Mouse (Mus musculus) liver, embryonic 11.5 days (tissue): Measurements from ENCODE around the gene Cdh13. TPM values are rescaled to one million over a fixed set of nuclear protein-coding genes. Genes with fewer than 3 reads are reported as not detected.
"Not testable (repeated sequence)": the region's sequence is repeated elsewhere in the genome, so short reads cannot be mapped to it uniquely, and the experiment has no call there.

ENCODE experiments used
- ATAC-seq: fragments of 200-750 bp; cut with Nextera tagmentation; replicated peaks from 2 replicates; pipeline ENCODE4 v1.8.0; 2017; ENCODE audit warnings: moderate number of reproducible peaks, mild to moderate bottlenecking, moderate TSS enrichment, moderate library complexity; ENCODE audit not compliant: low FRiP score
- DNase-seq: peaks from one replicate; pipeline ENCODE4 v3.0.0-alpha.2; 2017; ENCODE audit warnings: low spot score
- H3K27ac ChIP-seq: fragments of 300-500 bp; sonication (generic); 2 replicates; pipeline ENCODE4 v1.5.1; 2014; ENCODE audit warnings: mild to moderate bottlenecking, low read depth, low read length, control low read depth
- H3K27me3 ChIP-seq: fragments of 300-500 bp; sonication (generic); replicated peaks from 2 replicates; pipeline ENCODE4 v1.6.1; 2014; ENCODE audit warnings: low read length, mixed read lengths; ENCODE audit not compliant: control insufficient read depth, insufficient read depth
- H3K36me3 ChIP-seq: fragments of 300-500 bp; sonication (generic); 2 replicates; pipeline ENCODE4 v1.6.1; 2014; ENCODE audit warnings: mild to moderate bottlenecking, low read length, moderate library complexity, mixed read lengths; ENCODE audit not compliant: control insufficient read depth, insufficient read depth
- H3K4me1 ChIP-seq: fragments of 300-500 bp; sonication (generic); replicated peaks from 2 replicates; pipeline ENCODE4 v1.6.1; 2014; ENCODE audit warnings: low read length, mixed read lengths; ENCODE audit not compliant: control insufficient read depth, insufficient read depth
- H3K4me2 ChIP-seq: fragments of 300-500 bp; sonication (generic); 2 replicates; pipeline ENCODE4 v1.6.1; 2014; ENCODE audit warnings: mild to moderate bottlenecking, control low read depth, moderate library complexity
- H3K4me3 ChIP-seq: fragments of 300-500 bp; sonication (generic); 2 replicates; pipeline ENCODE4 v1.5.1; 2014; ENCODE audit warnings: low read depth, low read length, control low read depth
- H3K9ac ChIP-seq: fragments of 300-500 bp; sonication (generic); 2 replicates; pipeline ENCODE4 v1.6.1; 2014; ENCODE audit warnings: low read depth, low read length, control low read depth
- H3K9me3 ChIP-seq: fragments of 300-500 bp; sonication (generic); 2 replicates; pipeline ENCODE4 v1.6.1; 2016; ENCODE audit warnings: low read length, inconsistent platforms, mixed read lengths; ENCODE audit not compliant: control insufficient read depth
- WGBS: fragments of 180-500 bp; shearing (Covaris S2); extraction: QIAGEN DNeasy Blood & Tissue Kit; methylation state at CpG from one replicate; pipeline ENCODE4 v1.1.7; 2014; 5-methylcytosine and 5-hydroxymethylcytosine counted together
- polyA plus RNA-seq: library from polyadenylated mRNA; unstranded; fragments of >200 nt; fragmentation: Nextera tagmentation; extraction: Ambion mirVana; gene quantifications from 2 replicates; pipeline ENCODE4 v1.2.1, GENCODE M21; 2014

Gene Cdh13
- polyA plus RNA-seq, 1 experiment from 2014 or later, result 2.9 TPM

- ATAC-seq, result no peak
- Histone ChIP-seq H3K4me3 (no peak overlapping the region), H3K27me3 (no peaks in the 10 kb centered on the region), H3K27ac (no peak overlapping the region), H3K4me2 (no peak overlapping the region), H3K9ac (no peak overlapping the region), H3K36me3 (no peaks in the 10 kb centered on the region), H3K4me1 (no peaks in the 10 kb centered on the region), H3K9me3 (no peaks in the 10 kb centered on the region)
- 97% methylated on average over 3 of the region's 3 CpGs for WGBS
- no peak for DNase-seq
These were observed 465.7 kb downstream of the Cdh13 start for GRCm38 (mm10) chr8:118749191-118749590.

DNA sequence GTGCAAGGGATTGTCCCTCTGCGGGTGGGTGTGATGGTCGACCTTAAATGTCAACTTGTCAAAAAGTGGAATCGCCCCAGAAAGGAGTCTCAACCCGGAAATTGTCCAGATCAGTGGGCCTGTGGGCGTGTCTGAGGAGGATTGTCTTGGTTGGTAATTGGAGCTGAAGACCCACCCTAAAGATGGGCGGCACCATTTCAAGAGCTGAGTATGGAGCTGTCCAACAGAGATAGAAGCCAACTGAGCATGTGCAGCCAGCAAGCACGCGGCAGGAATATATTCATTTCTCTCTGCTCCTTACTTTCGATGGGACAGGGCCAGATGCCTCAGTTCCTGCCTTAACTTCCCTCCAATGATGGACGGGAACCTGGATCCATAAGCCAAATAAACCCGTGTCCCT is 466.3 kb downstream of the Cdh13 start:
- Histone ChIP-seq H3K4me2 (no peak overlapping the region), H3K4me1 (no peaks in the 10 kb centered on the region), H3K9ac (no peak overlapping the region), H3K9me3 (no peaks in the 10 kb centered on the region), H3K36me3 (no peaks in the 10 kb centered on the region), H3K27ac (no peak overlapping the region), H3K4me3 (no peak overlapping the region), H3K27me3 (no peaks in the 10 kb centered on the region)
- ATAC-seq (no peak), DNase-seq (no peak)
- 84% methylated on average over 11 of the region's 11 CpGs for WGBS

GRCm38 (mm10) chr8:118753710-118754109 is 470.2 kb downstream of the Cdh13 start:
- no peaks in the 10 kb centered on the region for H3K36me3 ChIP-seq
- no peaks in the 10 kb centered on the region for H3K27me3 ChIP-seq
- H3K27ac ChIP-seq, result no peak overlapping the region
- no peak overlapping the region for H3K4me3 ChIP-seq
- WGBS, result 83% methylated on average over 12 of the region's 12 CpGs
- no peak overlapping the region for H3K4me2 ChIP-seq
- ATAC-seq (no peak), DNase-seq (no peak)
- H3K9me3 ChIP-seq, result no peaks in the 10 kb centered on the region
- H3K4me1 ChIP-seq, result no peaks in the 10 kb centered on the region
- no peak overlapping the region for H3K9ac ChIP-seq

- Histone ChIP-seq H3K27me3 (no peaks in the 10 kb centered on the region), H3K4me3 (no peak overlapping the region), H3K9me3 (no peaks in the 10 kb centered on the region), H3K27ac (no peak overlapping the region), H3K36me3 (no peaks in the 10 kb centered on the region), H3K4me1 (no peaks in the 10 kb centered on the region), H3K4me2 (no peak overlapping the region), H3K9ac (no peak overlapping the region)
- ATAC-seq, result no peak
- WGBS, result 86% methylated on average over 7 of the region's 7 CpGs
- no peak for DNase-seq
These were observed 470.6 kb downstream of the Cdh13 start for GRCm38 (mm10) chr8:118754119-118754518.

GRCm38 (mm10) chr8:118777507-118777906 is 494.0 kb downstream of the Cdh13 start:
- 78% methylated on average over 6 of the region's 6 CpGs for WGBS
- not testable (repeated sequence) for H3K4me1 ChIP-seq, ATAC-seq, H3K27me3 ChIP-seq, H3K27ac ChIP-seq, H3K9ac ChIP-seq, DNase-seq, H3K4me3 ChIP-seq, H3K36me3 ChIP-seq, H3K9me3 ChIP-seq, H3K4me2 ChIP-seq

DNA sequence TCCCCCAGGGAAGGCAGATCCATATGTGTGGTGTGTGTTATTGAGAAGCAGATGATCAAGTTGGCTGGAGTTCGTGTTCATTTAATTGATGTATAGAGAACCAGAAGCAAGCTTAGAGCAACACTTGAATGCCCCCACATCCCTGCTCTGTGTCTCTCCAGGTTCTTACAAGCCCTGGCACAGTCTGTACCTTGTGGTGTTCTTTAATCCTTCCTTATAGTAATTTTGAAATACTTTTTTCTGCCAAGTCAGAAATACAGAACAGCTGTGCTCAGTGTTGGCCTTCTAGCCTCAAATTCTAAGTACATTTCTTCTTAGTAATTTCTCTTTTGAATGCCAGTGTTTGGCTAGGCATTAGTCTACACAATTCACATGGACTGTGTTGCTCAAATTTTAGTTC is 494.8 kb downstream of the Cdh13 start:
- H3K4me1 ChIP-seq, result no peaks in the 10 kb centered on the region
- no peaks in the 10 kb centered on the region for H3K9me3 ChIP-seq
- H3K27ac ChIP-seq, result no peak overlapping the region
- H3K36me3 ChIP-seq, result no peaks in the 10 kb centered on the region
- no peak overlapping the region for H3K4me2 ChIP-seq
- H3K4me3 ChIP-seq, result no peak overlapping the region
- H3K9ac ChIP-seq, result no peak overlapping the region
- DNase-seq, result no peak
- no peaks in the 10 kb centered on the region for H3K27me3 ChIP-seq
- 75% methylated on average over 1 of the region's 1 CpGs for WGBS
- no peak for ATAC-seq

DNA sequence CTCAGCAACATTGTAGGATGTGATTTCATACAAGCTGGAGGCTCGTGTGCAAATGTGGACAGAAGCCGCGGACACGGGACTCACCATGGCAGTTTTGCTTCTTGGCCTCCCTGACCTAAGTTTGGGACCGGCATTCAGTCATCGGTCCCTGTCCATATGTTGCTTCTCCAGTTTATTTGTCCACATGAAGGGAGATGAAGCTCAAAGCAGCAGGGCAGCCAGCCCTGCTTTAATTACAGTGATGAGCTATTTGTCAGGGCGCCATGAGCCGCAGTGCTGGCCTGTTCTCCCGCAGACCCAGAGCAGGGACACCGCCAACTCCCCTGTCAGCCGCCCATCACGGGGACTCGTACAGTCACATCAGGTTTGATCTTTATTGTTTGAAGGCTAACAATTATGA is 502.1 kb downstream of the Cdh13 start:
- ATAC-seq (no peak), DNase-seq (no peak)
- H3K27ac ChIP-seq, result no peak overlapping the region
- no peak overlapping the region for H3K9ac ChIP-seq
- H3K4me1 ChIP-seq, result no peaks in the 10 kb centered on the region
- H3K36me3 ChIP-seq, result no peaks in the 10 kb centered on the region
- H3K27me3 ChIP-seq, result no peaks in the 10 kb centered on the region
- H3K4me2 ChIP-seq, result no peak overlapping the region
- no peaks in the 10 kb centered on the region for H3K9me3 ChIP-seq
- H3K4me3 ChIP-seq, result no peak overlapping the region
- WGBS, result 87% methylated on average over 13 of the region's 13 CpGs

GRCm38 (mm10) chr8:118789649-118790048 is 506.1 kb downstream of the Cdh13 start:
- no peaks in the 10 kb centered on the region for H3K9me3 ChIP-seq
- 81% methylated on average over 7 of the region's 7 CpGs for WGBS

DNA sequence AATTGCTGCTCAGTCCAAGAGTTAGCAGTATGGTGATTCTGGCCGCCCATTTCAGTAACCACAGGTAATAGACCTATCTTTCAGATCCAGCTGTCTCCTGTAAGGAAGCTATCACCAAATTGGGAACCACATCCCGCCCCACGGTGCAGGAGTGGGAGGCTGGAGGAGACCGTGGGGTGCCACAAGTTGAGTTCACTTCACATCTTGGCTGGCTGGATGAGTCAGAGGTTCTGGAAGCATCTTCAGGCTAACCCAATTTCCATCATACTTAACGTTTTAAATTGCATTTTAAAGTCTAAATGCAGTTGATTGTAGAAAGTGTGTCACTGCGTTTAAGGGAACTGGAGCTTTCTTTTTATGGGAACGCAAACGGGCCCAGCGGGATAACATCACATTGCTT is 511.4 kb downstream of the Cdh13 start:
- no peak for DNase-seq
- Histone ChIP-seq H3K9me3 (no peaks in the 10 kb centered on the region), H3K36me3 (no peaks in the 10 kb centered on the region), H3K4me1 (no peaks in the 10 kb centered on the region), H3K27ac (no peak overlapping the region), H3K9ac (no peak overlapping the region), H3K4me3 (no peak overlapping the region), H3K27me3 (no peaks in the 10 kb centered on the region), H3K4me2 (no peak overlapping the region)
- no peak for ATAC-seq
- 71% methylated on average over 9 of the region's 9 CpGs for WGBS

More at GRCm38 (mm10) chr8:118789649-118790048, 506.1 kb downstream of the Cdh13 start:
- Histone ChIP-seq H3K36me3 (no peaks in the 10 kb centered on the region), H3K9ac (no peak overlapping the region), H3K27ac (no peak overlapping the region), H3K27me3 (no peaks in the 10 kb centered on the region), H3K4me1 (no peaks in the 10 kb centered on the region), H3K4me2 (no peak overlapping the region), H3K4me3 (no peak overlapping the region)
- DNase-seq (no peak), ATAC-seq (no peak)
